Mouse (Mus musculus) cerebellum, adult (tissue): Measurements from ENCODE around the gene Cnr1.

Experiments
- ATAC-seq: cut with Nextera tagmentation; 2 replicates; pipeline ENCODE4 v1.9.2; 2017; ENCODE audit warnings: mild to moderate bottlenecking, moderate library complexity, mixed read lengths; ENCODE audit not compliant: insufficient number of reproducible peaks, low FRiP score, low TSS enrichment

The Cnr1 gene

DNA sequence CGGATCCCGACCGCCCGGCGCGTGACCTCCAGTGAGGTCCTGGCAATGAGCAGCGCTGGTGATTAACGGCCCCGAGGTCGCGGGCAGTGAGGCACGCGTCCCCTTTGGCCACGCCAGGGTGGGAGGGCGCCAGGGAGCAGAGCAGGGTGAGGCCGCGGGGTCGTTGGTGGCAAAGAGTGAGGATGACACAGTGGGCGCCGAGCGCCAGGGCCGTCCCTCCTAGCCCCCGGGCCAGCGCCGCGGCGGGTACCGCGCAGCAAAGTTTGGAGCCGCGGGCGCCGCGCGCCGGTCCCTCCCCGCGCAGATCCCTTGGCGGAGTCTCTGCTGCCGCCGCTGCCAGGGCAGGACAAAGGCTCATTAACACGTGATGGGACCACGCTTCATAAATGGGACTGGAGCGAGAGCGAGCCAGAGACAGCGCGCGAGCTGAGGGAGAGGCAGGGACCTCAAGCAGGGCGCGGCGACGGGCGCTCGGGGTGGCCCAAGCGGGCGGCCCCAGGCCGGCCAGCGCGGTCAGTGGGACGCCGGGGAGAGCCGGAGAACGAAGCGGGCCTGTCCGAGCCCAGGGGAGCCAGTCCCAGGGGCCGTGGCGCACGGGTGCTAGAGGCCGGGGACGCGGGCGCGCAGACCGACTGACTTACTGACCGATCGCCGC lies at the start of gene Cnr1:
TSS of gene Cnr1 (plus strand) at position 360 of the 655 bp plus-strand sequence.
- peak; percentile 74 for ATAC-seq

DNA sequence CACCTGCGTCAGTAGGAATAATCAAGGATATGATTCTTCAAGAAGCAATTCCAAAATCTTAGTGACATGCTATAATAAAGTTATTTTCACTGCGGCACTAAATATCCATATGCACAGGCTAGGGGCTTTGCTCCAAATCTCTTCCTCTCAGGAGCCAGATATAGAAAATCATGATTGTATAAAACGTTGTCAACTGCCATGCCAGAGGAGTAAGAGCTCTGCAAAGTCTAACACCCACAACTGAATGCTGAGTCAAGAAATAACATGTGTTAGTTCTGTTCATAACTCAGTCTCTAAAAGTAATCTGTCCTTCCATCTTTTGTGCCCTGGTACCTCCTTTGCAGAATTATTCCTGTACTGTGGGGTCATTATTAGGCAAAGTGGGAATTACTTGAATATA lies 44.4 kb upstream of the Cnr1 start:
- ATAC-seq: no peak

- peak; percentile 33; the same call in 1 of the 2 replicates for ATAC-seq
These were observed 38.4 kb upstream of the Cnr1 start for GRCm38 (mm10) chr4:33886026-33886425.

DNA sequence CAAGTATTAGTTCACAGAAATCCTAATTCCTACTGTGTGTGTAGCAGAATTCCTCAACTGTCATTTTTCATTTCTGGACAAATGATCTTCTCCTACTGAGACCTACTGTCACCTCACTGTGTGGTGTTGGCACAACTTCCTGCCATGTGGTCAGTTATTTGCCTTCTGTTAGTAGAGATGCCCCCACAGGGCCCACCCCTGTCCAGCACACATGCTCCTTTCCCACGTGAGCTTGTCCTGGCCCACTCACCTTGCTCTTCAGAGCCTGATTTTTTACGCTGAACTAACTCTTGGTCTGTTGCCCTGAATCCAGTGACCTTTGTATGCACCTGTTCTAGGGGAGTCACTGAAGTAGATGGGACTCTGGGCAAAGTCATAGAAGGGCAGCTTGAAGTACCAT lies 34.4 kb upstream of the Cnr1 start:
- ATAC-seq: peak; percentile 89

GRCm38 (mm10) chr4:33892178-33892869 lies 32.1 kb upstream of the Cnr1 start:
- ATAC-seq: no peak

GRCm38 (mm10) chr4:33893841-33894240 lies 30.6 kb upstream of the Cnr1 start:
- peak; percentile 43 for ATAC-seq

GRCm38 (mm10) chr4:33895046-33895445 lies 29.3 kb upstream of the Cnr1 start:
- ATAC-seq: no peak

DNA sequence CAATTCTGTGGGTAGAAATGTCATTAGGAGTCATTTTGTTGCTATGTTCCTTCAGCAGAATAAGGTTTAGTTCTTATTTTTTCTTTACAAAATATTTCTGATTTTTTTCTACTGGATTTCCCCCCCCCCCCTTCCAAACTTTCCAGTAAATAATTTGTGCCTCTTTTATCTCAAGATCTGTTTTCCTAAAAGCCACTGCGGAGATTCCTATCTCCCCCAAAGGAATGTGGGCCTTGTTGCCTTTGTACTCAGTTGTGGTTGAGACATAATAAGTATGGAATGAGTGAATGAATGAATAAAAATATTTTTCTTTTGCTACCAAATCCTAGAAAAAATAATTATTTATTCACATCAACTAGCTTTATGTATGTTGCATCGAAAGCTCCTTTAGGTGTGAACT lies 28.9 kb upstream of the Cnr1 start:
- no peak for ATAC-seq

GRCm38 (mm10) chr4:33901659-33902058 lies 22.7 kb upstream of the Cnr1 start:
- ATAC-seq: peak; percentile 96

GRCm38 (mm10) chr4:33903812-33904340 lies 20.5 kb upstream of the Cnr1 start:
- no peak for ATAC-seq

- ATAC-seq: no peak
These were observed 19.6 kb upstream of the Cnr1 start for GRCm38 (mm10) chr4:33904826-33905225.

DNA sequence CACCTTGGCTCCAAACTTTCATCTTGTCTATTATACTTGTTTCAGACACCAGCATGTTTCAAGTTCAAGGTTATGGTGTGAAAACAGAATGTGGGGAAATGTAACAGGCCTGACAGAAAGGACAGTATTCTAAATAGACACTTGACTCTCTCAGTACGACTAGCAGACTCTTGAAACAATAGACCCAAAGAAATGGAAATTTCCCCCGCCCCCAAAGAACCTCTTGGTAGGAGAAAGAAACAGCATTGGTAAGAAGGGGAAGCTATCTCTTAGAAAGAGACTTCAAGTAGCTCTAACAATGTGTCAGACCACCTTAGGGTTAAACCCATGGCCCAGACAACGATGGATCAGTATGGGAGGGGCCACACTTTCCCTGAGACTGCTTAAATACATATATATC lies 15.6 kb upstream of the Cnr1 start:
- ATAC-seq: no peak

DNA sequence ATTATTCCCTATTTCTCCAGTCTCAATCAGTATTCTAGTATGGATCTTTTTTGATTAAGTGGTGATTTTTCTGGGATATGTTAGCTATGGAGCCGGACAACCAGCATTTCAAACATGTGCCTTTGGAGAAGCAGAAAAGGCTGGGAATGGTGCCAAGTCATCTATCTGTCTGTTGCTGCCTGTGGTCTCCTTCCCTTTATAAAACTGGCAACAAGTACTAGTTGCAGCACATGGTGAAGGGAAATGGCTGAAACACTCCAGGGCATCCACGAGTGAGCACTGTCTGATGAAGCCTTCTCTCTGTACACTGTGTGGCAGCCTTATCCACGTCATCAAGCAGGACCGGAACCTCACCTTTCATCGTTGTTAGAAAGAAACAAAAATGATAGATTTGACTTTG lies 8.7 kb upstream of the Cnr1 start:
- ATAC-seq: peak; percentile 78; the same call in 1 of the 2 replicates

DNA sequence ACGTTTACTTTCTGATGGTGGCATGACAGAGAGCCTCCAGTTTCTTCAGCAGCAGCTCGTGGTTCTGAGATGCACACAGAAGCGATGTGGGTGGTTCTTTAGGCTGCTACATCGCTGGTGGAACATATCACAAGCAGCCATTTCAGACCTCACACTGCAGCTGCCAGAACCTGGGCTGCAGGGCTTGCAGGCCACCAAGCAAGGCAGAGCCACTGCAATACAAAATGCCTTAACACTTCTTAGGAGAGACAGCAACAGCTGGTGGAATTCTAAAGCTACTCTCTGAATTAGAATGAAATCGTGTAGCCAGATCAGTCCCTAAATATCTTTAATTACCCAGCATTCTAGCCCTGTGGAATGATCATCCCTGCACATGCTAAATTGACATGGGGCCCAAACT lies 3.6 kb upstream of the Cnr1 start:
- no peak for ATAC-seq

- ATAC-seq: peak; percentile 14
These were observed 1.1 kb upstream of the Cnr1 start for GRCm38 (mm10) chr4:33923151-33923760.

DNA sequence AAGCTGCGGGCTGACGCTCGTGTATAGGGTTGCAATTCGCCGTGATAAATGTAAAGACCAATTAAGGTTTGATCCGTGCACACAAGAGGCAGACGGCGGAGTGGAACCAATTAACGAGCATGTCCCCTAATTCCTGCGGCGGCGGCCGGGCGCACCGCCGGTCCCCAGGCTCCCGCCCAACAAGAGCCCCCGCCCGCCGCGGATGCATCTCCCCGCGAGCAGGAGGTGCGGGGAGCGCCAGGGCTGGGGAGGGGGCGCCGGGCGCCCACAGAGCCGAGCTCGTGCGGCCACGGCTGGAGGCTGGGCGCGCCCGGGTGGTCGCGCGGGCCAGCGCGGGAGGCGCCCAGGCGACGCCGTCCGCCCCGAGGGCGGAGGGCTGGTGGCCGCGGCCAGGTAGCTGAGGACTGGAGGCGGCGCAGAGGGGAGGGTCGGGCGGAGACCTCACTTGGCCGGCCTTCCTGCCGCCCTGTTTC lies 596 bp upstream of the Cnr1 start:
- peak; percentile 3; the same call in 1 of the 2 replicates for ATAC-seq

- peak; percentile 50 for ATAC-seq
These were observed 474 bp downstream of the Cnr1 start for GRCm38 (mm10) chr4:33924889-33925245.

DNA sequence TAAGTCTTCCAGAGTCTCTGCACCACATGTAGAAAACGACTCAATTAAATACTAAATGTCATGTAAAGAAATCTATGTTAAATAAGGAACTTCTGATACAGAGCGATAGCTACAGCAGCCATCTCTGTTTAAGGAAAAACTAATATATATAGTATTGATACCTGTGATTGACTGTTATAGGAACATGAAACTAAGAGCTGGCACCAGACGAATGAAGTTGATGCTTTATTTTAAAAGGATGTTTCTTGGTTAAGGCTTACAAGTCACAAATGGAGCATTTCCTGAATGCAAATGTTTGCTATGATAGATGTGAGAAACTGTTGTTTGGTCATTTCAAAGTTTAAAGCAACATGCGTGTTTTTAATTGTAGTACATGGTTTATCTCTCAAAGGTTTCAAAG lies 1.1 kb downstream of the Cnr1 start:
- no peak for ATAC-seq

DNA sequence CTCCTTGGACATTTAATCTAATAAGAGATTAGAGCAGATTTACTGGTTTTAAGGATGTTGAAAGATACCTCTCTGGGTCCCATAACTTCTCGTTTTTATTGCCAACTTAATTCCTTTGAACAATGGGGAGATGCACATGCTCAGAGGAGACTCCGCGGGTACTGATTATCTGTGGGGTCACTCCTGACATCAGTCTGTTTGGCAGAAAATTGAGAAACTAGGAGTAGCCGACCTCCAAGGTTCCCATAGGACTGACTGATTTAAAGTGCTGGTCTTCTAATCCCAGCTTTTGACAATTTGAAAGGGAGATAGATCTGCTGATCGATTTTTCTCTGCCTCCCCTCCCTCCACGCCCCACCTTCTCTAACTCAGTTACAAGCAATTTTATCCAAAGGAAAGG lies 1.6 kb downstream of the Cnr1 start:
- ATAC-seq: no peak

GRCm38 (mm10) chr4:33926730-33927263 lies 2.4 kb downstream of the Cnr1 start:
- ATAC-seq: no peak

- no peak for ATAC-seq
These were observed 3.3 kb downstream of the Cnr1 start for GRCm38 (mm10) chr4:33927644-33928043.
